Comparison of ENCODE assay signal across 13 mouse cellular contexts in genomic region chr4:149657858-149658416, GRCm38 (mm10). TPM values are rescaled to one million over a fixed set of nuclear protein-coding genes. Genes with fewer than 3 reads are reported as not detected.
DNase-seq lines count a peak whose midpoint lies in the region; ATAC-seq and TF ChIP-seq lines count a peak whose summit lies in the region.
"Had no signal": no experiment of that assay in that cellular context is flagged by ENCODE, and none has a peak within 500 bp of the region (broad histone marks: within the 10 kb centered on the region; RNA-seq: fewer than 3 reads in every experiment).

No protein-coding gene starts in this region.

- no peak overlapping the region for H3K9ac ChIP-seq in lung, postnatal 0 days (replicated peaks; ENCODE audit: low read depth)
- no peak overlapping the region for H3K9ac ChIP-seq in forebrain, embryonic 13.5 days
- H3K9ac ChIP-seq in hindbrain, embryonic 16.5 days (ENCODE audit: low read depth, low read length): no peak overlapping the region
- H3K9ac ChIP-seq: hindbrain, embryonic 15.5 days; neural tube, embryonic 12.5 days had no signal

- no peak for TF ChIP-seq CTCF in lung, postnatal 0 days (IDR thresholded peaks at IDR 0.05)

- H3K4me2 ChIP-seq in lung, postnatal 0 days (replicated peaks; ENCODE audit: low read depth, low read length): no peak overlapping the region
- H3K4me2 ChIP-seq in forebrain, embryonic 13.5 days: no peak overlapping the region
- H3K4me2 ChIP-seq in hindbrain, embryonic 16.5 days (ENCODE audit: low read length): no peak overlapping the region
- H3K4me2 ChIP-seq: hindbrain, embryonic 15.5 days; neural tube, embryonic 12.5 days had no signal

- ATAC-seq in lung, postnatal 0 days: no peak
- peak; percentile 94 for ATAC-seq in inflammation-experienced regulatory T-cells, adult 6 months
- no peak for ATAC-seq in forebrain, embryonic 13.5 days
- no peak for ATAC-seq in hindbrain, embryonic 16.5 days

- WGBS in lung, postnatal 0 days: 58% methylated on average over 11 of the region's 11 CpGs
- 86% methylated on average over 11 of the region's 11 CpGs for WGBS in forebrain, embryonic 13.5 days
- WGBS in hindbrain, embryonic 16.5 days: 80% methylated on average over 11 of the region's 11 CpGs

- DNase-seq in lung, adult 18-20 months: peak; percentile 54 to 61
- no peak for DNase-seq in lung, postnatal 0 days (ENCODE audit: low spot score)
- peak; percentile 63 for DNase-seq in spleen, adult 12 weeks (ENCODE audit: low spot score)
- peak; percentile 77 to 87 for DNase-seq in thymus, postnatal 36 days
- no peak for DNase-seq in gastrocnemius, adult 18-20 months (ENCODE audit: low spot score)
- DNase-seq: cerebellum, postnatal 25 days; kidney, postnatal 36 days; right cerebral cortex, adult 18-20 months had no signal

- no peak overlapping the region for H3K4me3 ChIP-seq in lung, postnatal 0 days (ENCODE audit: low read depth, low read length)
- no peak overlapping the region for H3K4me3 ChIP-seq in forebrain, embryonic 13.5 days
- H3K4me3 ChIP-seq in hindbrain, embryonic 16.5 days (ENCODE audit: low read length): no peak overlapping the region
- H3K4me3 ChIP-seq: hindbrain, embryonic 15.5 days; neural tube, embryonic 12.5 days had no signal

- H3K36me3 ChIP-seq in lung, postnatal 0 days (ENCODE audit: insufficient read depth, low read length): no peaks in the 10 kb centered on the region
- peaks cover 41% of the 10 kb centered on the region for H3K36me3 ChIP-seq in forebrain, embryonic 13.5 days (ENCODE audit: poor library complexity, severe bottlenecking)
- peaks cover 54% of the 10 kb centered on the region for H3K36me3 ChIP-seq in hindbrain, embryonic 16.5 days (ENCODE audit: control insufficient read depth, insufficient read depth, low read length)

- H3K9me3 ChIP-seq in lung, postnatal 0 days (ENCODE audit: low read length): no peaks in the 10 kb centered on the region
- no peaks in the 10 kb centered on the region for H3K9me3 ChIP-seq in forebrain, embryonic 13.5 days (replicated peaks)
- H3K9me3 ChIP-seq in hindbrain, embryonic 16.5 days (ENCODE audit: control insufficient read depth, low read length): no peaks in the 10 kb centered on the region
- H3K9me3 ChIP-seq: hindbrain, embryonic 15.5 days; neural tube, embryonic 12.5 days had no signal

- H3K27ac ChIP-seq in lung, postnatal 0 days (ENCODE audit: low read length): no peak overlapping the region
- H3K27ac ChIP-seq in forebrain, embryonic 13.5 days: no peak overlapping the region
- H3K27ac ChIP-seq in hindbrain, embryonic 16.5 days (ENCODE audit: low read depth, low read length): no peak overlapping the region
- H3K27ac ChIP-seq: hindbrain, embryonic 15.5 days; neural tube, embryonic 12.5 days had no signal

- H3K27me3 ChIP-seq in lung, postnatal 0 days (replicated peaks; ENCODE audit: insufficient read depth, low read length): no peaks in the 10 kb centered on the region
- no peaks in the 10 kb centered on the region for H3K27me3 ChIP-seq in forebrain, embryonic 13.5 days
- no peaks in the 10 kb centered on the region for H3K27me3 ChIP-seq in hindbrain, embryonic 16.5 days (replicated peaks; ENCODE audit: control insufficient read depth, insufficient read depth, low read length)
- H3K27me3 ChIP-seq: hindbrain, embryonic 15.5 days; neural tube, embryonic 12.5 days had no signal

- no peaks in the 10 kb centered on the region for H3K4me1 ChIP-seq in lung, postnatal 0 days (ENCODE audit: insufficient read depth, low read depth, low read length)
- no peaks in the 10 kb centered on the region for H3K4me1 ChIP-seq in forebrain, embryonic 13.5 days
- no peaks in the 10 kb centered on the region for H3K4me1 ChIP-seq in hindbrain, embryonic 16.5 days (ENCODE audit: control insufficient read depth, insufficient read depth, low read depth, low read length)
- H3K4me1 ChIP-seq: hindbrain, embryonic 15.5 days; neural tube, embryonic 12.5 days had no signal

- no peak for TF ChIP-seq EP300 in lung, postnatal 0 days (IDR thresholded peaks at IDR 0.05)

RNA-seq across cellular contexts. Expression of gene Pik3cd, which starts 44.4 kb away (rescaled TPM):
- polyA plus RNA-seq in lung, postnatal 0 days (2015; fragmentation: Nextera tagmentation; extraction: Ambion mirVana): 3.8 and 4.0 TPM in 2 replicates
- polyA plus RNA-seq in inflammation-experienced regulatory T-cells, adult 6 months (2017; shearing (Covaris generic)): 100 to 1,000 TPM; 108 to 124 (median 115) TPM
- 8.0 and 9.0 TPM in 2 replicates for polyA plus RNA-seq in forebrain, embryonic 13.5 days (2015; fragmentation: Nextera tagmentation; extraction: Ambion mirVana)
- 10 to 100 TPM; 10.3 to 12.7 TPM for total RNA-seq in gastrocnemius, adult 18-20 months (2021)
- 13.1 and 16.3 TPM in 2 replicates for polyA plus RNA-seq in hindbrain, embryonic 16.5 days (2015; fragmentation: Nextera tagmentation; extraction: Ambion mirVana)

Comparison
In these comparisons a context has a peak if more than half of its experiments do, and no peak if none do; other contexts are left out.
1. DNase-seq: peak in lung, adult 18-20 months (2 of 2), spleen, adult 12 weeks (single experiment) and thymus, postnatal 36 days (2 of 2); none in lung, postnatal 0 days (single experiment) and gastrocnemius, adult 18-20 months (single experiment).